Mouse (Mus musculus) heart, embryonic 11.5 days (tissue): ENCODE data around the gene Mgl2. TPM values are rescaled to one million over a fixed set of nuclear protein-coding genes. Genes with fewer than 3 reads are reported as not detected.

Experiments
- ATAC-seq: fragments of 200-750 bp; cut with Nextera tagmentation; replicated peaks from 2 replicates; pipeline ENCODE4 v1.8.0; 2017; ENCODE audit warnings: moderate library complexity; ENCODE audit not compliant: insufficient number of reproducible peaks, low FRiP score, low TSS enrichment
- H3K27ac ChIP-seq: fragments of 300-500 bp; sonication (generic); 2 replicates; pipeline ENCODE4 v1.5.1; 2014; ENCODE audit warnings: mild to moderate bottlenecking, low read depth, low read length
- H3K27me3 ChIP-seq: fragments of 300-500 bp; sonication (generic); 2 replicates; pipeline ENCODE4 v1.6.1; 2014; ENCODE audit warnings: mild to moderate bottlenecking, low read length, mixed read lengths; ENCODE audit not compliant: control insufficient read depth, insufficient read depth
- H3K36me3 ChIP-seq: fragments of 300-500 bp; sonication (generic); 2 replicates; pipeline ENCODE4 v1.6.1; 2014; ENCODE audit warnings: mild to moderate bottlenecking, low read length, moderate library complexity, mixed read lengths; ENCODE audit not compliant: control insufficient read depth, insufficient read depth
- H3K4me1 ChIP-seq: fragments of 300-500 bp; sonication (generic); 2 replicates; pipeline ENCODE4 v1.6.1; 2014; ENCODE audit warnings: low read length; ENCODE audit not compliant: control insufficient read depth, insufficient read depth
- H3K4me2 ChIP-seq: fragments of 300-500 bp; sonication (generic); 2 replicates; pipeline ENCODE4 v1.6.1; 2014; ENCODE audit warnings: mild to moderate bottlenecking, moderate library complexity
- H3K4me3 ChIP-seq: fragments of 300-500 bp; sonication (generic); 2 replicates; pipeline ENCODE4 v1.5.1; 2014; ENCODE audit warnings: low read depth, low read length
- H3K9ac ChIP-seq: fragments of 300-500 bp; sonication (generic); 2 replicates; pipeline ENCODE4 v1.6.1; 2014; ENCODE audit warnings: mild to moderate bottlenecking, low read depth, low read length, moderate library complexity
- H3K9me3 ChIP-seq: fragments of 300-500 bp; sonication (generic); replicated peaks from 2 replicates; pipeline ENCODE4 v1.6.1; 2016; ENCODE audit warnings: low read length; ENCODE audit not compliant: control insufficient read depth
- WGBS: fragments of 180-500 bp; shearing (Covaris S2); extraction: QIAGEN DNeasy Blood & Tissue Kit; methylation state at CpG from one replicate; pipeline ENCODE4 v1.1.7; 2014; ENCODE audit not compliant: insufficient replicate concordance; 5-methylcytosine and 5-hydroxymethylcytosine counted together
- polyA plus RNA-seq: library from polyadenylated mRNA; unstranded; fragments of >200 nt; fragmentation: Nextera tagmentation; extraction: Ambion mirVana; gene quantifications from 2 replicates; pipeline ENCODE4 v1.2.1, GENCODE M21; 2014

The Mgl2 gene
- polyA plus RNA-seq, 1 experiment from 2014 or later, result 0.29 TPM

GRCm38 (mm10) chr11:70174491-70174890, 44.4 kb downstream of the Mgl2 start:
- Histone ChIP-seq H3K9ac (no peak overlapping the region), H3K9me3 (no peaks in the 10 kb centered on the region; the same call in 1 of the 2 replicates), H3K36me3 (no peaks in the 10 kb centered on the region), H3K4me2 (no peak overlapping the region), H3K27ac (no peak overlapping the region), H3K4me1 (no peaks in the 10 kb centered on the region), H3K4me3 (no peak overlapping the region), H3K27me3 (no peaks in the 10 kb centered on the region; the same call in 1 of the 2 replicates)
- WGBS, result 83% methylated on average over 4 of the region's 4 CpGs
- ATAC-seq, result no peak

- Histone ChIP-seq H3K27me3 (no peaks in the 10 kb centered on the region; the same call in 1 of the 2 replicates), H3K9me3 (no peaks in the 10 kb centered on the region; the same call in 1 of the 2 replicates), H3K27ac (no peak overlapping the region), H3K4me1 (no peaks in the 10 kb centered on the region), H3K36me3 (no peaks in the 10 kb centered on the region), H3K4me3 (no peak overlapping the region), H3K4me2 (no peak overlapping the region), H3K9ac (no peak overlapping the region)
- no peak for ATAC-seq
- WGBS, result 66% methylated on average over 8 of the region's 8 CpGs
Observed at GRCm38 (mm10) chr11:70177647-70178046, 47.5 kb downstream of the Mgl2 start.

- Histone ChIP-seq H3K4me2 (no peak overlapping the region), H3K36me3 (no peaks in the 10 kb centered on the region), H3K27me3 (no peaks in the 10 kb centered on the region; the same call in 1 of the 2 replicates), H3K27ac (no peak overlapping the region), H3K9me3 (no peaks in the 10 kb centered on the region; the same call in 1 of the 2 replicates), H3K9ac (no peak overlapping the region), H3K4me1 (no peaks in the 10 kb centered on the region), H3K4me3 (no peak overlapping the region)
- ATAC-seq, result no peak
- 79% methylated on average over 11 of the region's 11 CpGs for WGBS
Observed at GRCm38 (mm10) chr11:70178311-70178710, 48.2 kb downstream of the Mgl2 start.

GRCm38 (mm10) chr11:70178756-70179155, 48.6 kb downstream of the Mgl2 start:
- ATAC-seq, result no peak
- no peak overlapping the region for H3K9ac ChIP-seq
- no peak overlapping the region for H3K4me2 ChIP-seq
- no peaks in the 10 kb centered on the region; the same call in 1 of the 2 replicates for H3K27me3 ChIP-seq
- WGBS, result 69% methylated on average over 11 of the region's 11 CpGs
- H3K9me3 ChIP-seq, result no peaks in the 10 kb centered on the region; the same call in 1 of the 2 replicates
- H3K36me3 ChIP-seq, result no peaks in the 10 kb centered on the region
- no peak overlapping the region for H3K27ac ChIP-seq
- no peaks in the 10 kb centered on the region for H3K4me1 ChIP-seq
- H3K4me3 ChIP-seq, result no peak overlapping the region

GRCm38 (mm10) chr11:70179401-70179800, 49.3 kb downstream of the Mgl2 start:
- Histone ChIP-seq H3K36me3 (no peaks in the 10 kb centered on the region), H3K9ac (no peak overlapping the region), H3K4me1 (no peaks in the 10 kb centered on the region), H3K4me3 (no peak overlapping the region), H3K27ac (no peak overlapping the region), H3K9me3 (no peaks in the 10 kb centered on the region; the same call in 1 of the 2 replicates), H3K27me3 (no peaks in the 10 kb centered on the region; the same call in 1 of the 2 replicates), H3K4me2 (no peak overlapping the region)
- no peak for ATAC-seq
- WGBS, result 45% methylated on average over 14 of the region's 14 CpGs

GRCm38 (mm10) chr11:70180496-70180895, 50.4 kb downstream of the Mgl2 start:
- H3K9me3 ChIP-seq, result no peaks in the 10 kb centered on the region; the same call in 1 of the 2 replicates
- ATAC-seq, result no peak
- no peak overlapping the region for H3K27ac ChIP-seq
- 77% methylated on average over 4 of the region's 4 CpGs for WGBS
- H3K4me3 ChIP-seq, result no peak overlapping the region
- no peaks in the 10 kb centered on the region for H3K36me3 ChIP-seq
- no peaks in the 10 kb centered on the region for H3K27me3 ChIP-seq
- no peak overlapping the region for H3K4me2 ChIP-seq
- no peak overlapping the region for H3K9ac ChIP-seq
- H3K4me1 ChIP-seq, result no peaks in the 10 kb centered on the region

GRCm38 (mm10) chr11:70185120-70185519, 55.0 kb downstream of the Mgl2 start:
- Histone ChIP-seq H3K9me3 (no peaks in the 10 kb centered on the region), H3K27ac (no peak overlapping the region), H3K4me3 (no peak overlapping the region), H3K27me3 (no peaks in the 10 kb centered on the region), H3K36me3 (no peaks in the 10 kb centered on the region), H3K4me1 (no peaks in the 10 kb centered on the region), H3K4me2 (no peak overlapping the region), H3K9ac (no peak overlapping the region)
- 72% methylated on average over 7 of the region's 7 CpGs for WGBS
- ATAC-seq, result no peak

Other genes starting within 250 kb of the Mgl2 start
- gene Kctd11, start 248.9 kb upstream of the Mgl2 start, polyA plus RNA-seq, result 3.3 and 3.8 TPM in 2 replicates
- gene Acap1, start 234.8 kb upstream of the Mgl2 start, polyA plus RNA-seq, result 7.2 and 8.1 TPM in 2 replicates
- 5.3 and 5.8 TPM in 2 replicates for gene 2810408A11Rik, start 229.3 kb upstream of the Mgl2 start, polyA plus RNA-seq
- 9.3 and 10.8 TPM in 2 replicates for gene Neurl4, start 229.3 kb upstream of the Mgl2 start, polyA plus RNA-seq
- gene Gps2, start 216.4 kb upstream of the Mgl2 start, polyA plus RNA-seq, result 53.2 and 62.2 TPM in 2 replicates
- 1,428 and 1,516 TPM in 2 replicates for gene Eif5a, start 208.4 kb upstream of the Mgl2 start, polyA plus RNA-seq
- gene Ybx2, start 194.5 kb upstream of the Mgl2 start, polyA plus RNA-seq, result 1.5 and 4.3 TPM in 2 replicates
- 22.0 and 22.8 TPM in 2 replicates for gene Slc2a4, start 182.1 kb upstream of the Mgl2 start, polyA plus RNA-seq
- gene Cldn7, start 165.6 kb upstream of the Mgl2 start, polyA plus RNA-seq, result 2.4 and 3.0 TPM in 2 replicates
- gene Ctdnep1, start 149.2 kb upstream of the Mgl2 start, polyA plus RNA-seq, result 20.3 and 22.2 TPM in 2 replicates
- 120 and 130 TPM in 2 replicates for gene Elp5, start 147.8 kb upstream of the Mgl2 start, polyA plus RNA-seq
- 481 and 489 TPM in 2 replicates for gene Gabarap, start 139.2 kb upstream of the Mgl2 start, polyA plus RNA-seq
- gene Phf23, start 134.6 kb upstream of the Mgl2 start, polyA plus RNA-seq, result 27.3 and 29.9 TPM in 2 replicates
- 18.6 and 18.9 TPM in 2 replicates for gene Dvl2, start 129.7 kb upstream of the Mgl2 start, polyA plus RNA-seq
- gene Acadvl, start 114.9 kb upstream of the Mgl2 start, polyA plus RNA-seq, result 94.1 and 111 TPM in 2 replicates
- 10.2 and 10.4 TPM in 2 replicates for gene Dlg4, start 113.4 kb upstream of the Mgl2 start, polyA plus RNA-seq
- gene Asgr1, start 76.2 kb upstream of the Mgl2 start, polyA plus RNA-seq, result 0.13 TPM in 1 of 2 replicates, not detected in the other
- 0.57 TPM in 1 of 2 replicates, not detected in the other for gene Asgr2, start 37.7 kb upstream of the Mgl2 start, polyA plus RNA-seq
- gene Clec10a, start 25.9 kb downstream of the Mgl2 start, polyA plus RNA-seq, result not detected in 2 replicates
- 0.36 and 0.39 TPM in 2 replicates for gene Slc16a11, start 82.4 kb downstream of the Mgl2 start, polyA plus RNA-seq
- gene Slc16a13, start 90.7 kb downstream of the Mgl2 start, polyA plus RNA-seq, result 7.6 and 7.8 TPM in 2 replicates
- 11.9 and 13.0 TPM in 2 replicates for gene Bcl6b, start 99.5 kb downstream of the Mgl2 start, polyA plus RNA-seq
- 129 and 132 TPM in 2 replicates for gene 0610010K14Rik, start 107.6 kb downstream of the Mgl2 start, polyA plus RNA-seq
- gene Gm21988, start 109.5 kb downstream of the Mgl2 start, polyA plus RNA-seq, result 7.7 and 9.3 TPM in 2 replicates
- gene Rnasek, start 109.5 kb downstream of the Mgl2 start, polyA plus RNA-seq, result 170 and 183 TPM in 2 replicates
- 5.8 and 6.1 TPM in 2 replicates for gene Alox12, start 125.0 kb downstream of the Mgl2 start, polyA plus RNA-seq
- 0.11 TPM in 1 of 2 replicates, not detected in the other for gene Alox12e, start 192.3 kb downstream of the Mgl2 start, polyA plus RNA-seq
- gene Alox15, start 221.7 kb downstream of the Mgl2 start, polyA plus RNA-seq, result 0.06 TPM in 1 of 2 replicates, not detected in the other